Mouse (Mus musculus) liver, postnatal 0 days (tissue): ENCODE measurements at regions not wholly inside any gene's neighbourhood (a gene's known extent, or its start where the extent isn't known, plus 50 kb on each side); places are given as distances from the start of the nearest gene placed in this dataset.

Experiments
- CTCF ChIP-seq: sonication (generic); IDR thresholded peaks from 2 replicates; pipeline ENCODE4 v1.5.1; 2016; ENCODE audit warnings: antibody characterized with exemption, low read depth
- EP300 ChIP-seq: IDR thresholded peaks from 2 replicates; pipeline ENCODE4 v1.6.1; 2016; ENCODE audit warnings: antibody characterized with exemption, low read depth, mild to moderate bottlenecking

GRCm38 (mm10) chr9:101710611-101711071 is 151.0 kb upstream of the 9630041A04Rik start:
- TF ChIP-seq CTCF: no peak
- TF ChIP-seq EP300: no peak
